Mouse (Mus musculus) liver, embryonic 14.5 days (tissue): ENCODE data around the gene Nutf2-ps1. TPM values are rescaled to one million over a fixed set of nuclear protein-coding genes. Genes with fewer than 3 reads are reported as not detected.

Source experiments
- ATAC-seq: fragments of 200-750 bp; cut with Nextera tagmentation; 2 replicates; pipeline ENCODE4 v1.8.0; 2017; ENCODE audit warnings: moderate number of reproducible peaks, mild to moderate bottlenecking, moderate library complexity; ENCODE audit not compliant: insufficient read depth
- DNase-seq, 3 experiments: peaks; one replicate each; pipeline ENCODE4 v3.0.0-alpha.2; 2012 to 2013; ENCODE audit warnings: low read depth in 3 of 3, low spot score in 3 of 3
- H3K27ac ChIP-seq: fragments of 300-500 bp; sonication (generic); 2 replicates; pipeline ENCODE4 v1.5.1; 2014; ENCODE audit warnings: moderate library complexity, mild to moderate bottlenecking, control low read depth, inconsistent platforms
- H3K27me3 ChIP-seq: fragments of 300-500 bp; sonication (generic); 2 replicates; pipeline ENCODE4 v1.6.1; 2014; ENCODE audit warnings: mild to moderate bottlenecking, low read length, moderate library complexity; ENCODE audit not compliant: control insufficient read depth, insufficient read depth
- H3K36me3 ChIP-seq: fragments of 300-500 bp; sonication (generic); replicated peaks from 2 replicates; pipeline ENCODE4 v1.6.1; 2014; ENCODE audit warnings: low read depth; ENCODE audit not compliant: control insufficient read depth, insufficient read depth
- H3K4me1 ChIP-seq, 2 experiments: fragments of 200-500 bp in 1 of 2; fragments of 300-500 bp in 1 of 2; sonication (generic) in 1 of 2; replicated peaks; 2 replicates each; pipeline ENCODE4 v1.6.1; 2012 to 2014; ENCODE audit warnings: antibody characterized with exemption in 1 of 2, inconsistent platforms in 1 of 2, low read length in 1 of 2; ENCODE audit not compliant: control insufficient read depth in 2 of 2, insufficient read depth in 2 of 2
- H3K4me2 ChIP-seq: fragments of 300-500 bp; sonication (generic); 2 replicates; pipeline ENCODE4 v1.6.1; 2014; ENCODE audit warnings: low read depth, mild to moderate bottlenecking, control low read depth, moderate library complexity
- H3K4me3 ChIP-seq, 2 experiments: fragments of 200-500 bp in 1 of 2; fragments of 300-500 bp in 1 of 2; sonication (generic) in 1 of 2; 2 replicates each; pipeline ENCODE4 v1.5.1; 2012 to 2014; ENCODE audit warnings: low read depth in 2 of 2, low read length in 2 of 2, mild to moderate bottlenecking in 2 of 2, control low read depth in 1 of 2, inconsistent platforms in 1 of 2, moderate library complexity in 1 of 2; ENCODE audit not compliant: insufficient read depth in 1 of 2
- H3K9ac ChIP-seq: fragments of 300-500 bp; sonication (generic); replicated peaks from 2 replicates; pipeline ENCODE4 v1.6.1; 2014; ENCODE audit warnings: mild to moderate bottlenecking, control low read depth, moderate library complexity
- H3K9me3 ChIP-seq: fragments of 300-500 bp; sonication (generic); 2 replicates; pipeline ENCODE4 v1.6.1; 2016; ENCODE audit warnings: low read length, mixed read lengths; ENCODE audit not compliant: control insufficient read depth
- CTCF ChIP-seq: IDR thresholded peaks from 2 replicates; pipeline ENCODE4 v1.5.1; 2016; ENCODE audit warnings: antibody characterized with exemption, low read depth, control low read depth
- EP300 ChIP-seq: IDR thresholded peaks from 2 replicates; pipeline ENCODE4 v1.6.1; 2016; ENCODE audit warnings: antibody characterized with exemption, low read depth
- WGBS: fragments of 180-500 bp; shearing (Covaris S2); extraction: QIAGEN DNeasy Blood & Tissue Kit; methylation state at CpG from one replicate; pipeline ENCODE4 v1.1.7; 2014; ENCODE audit not compliant: insufficient replicate concordance; 5-methylcytosine and 5-hydroxymethylcytosine counted together
- polyA plus RNA-seq, 2 experiments: library from polyadenylated mRNA; depleted of rRNA in 1 of 2; stranded (reverse) in 1 of 2; unstranded in 1 of 2; fragments of >200 nt; fragmentation: Nextera tagmentation in 1 of 2; extraction: Ambion mirVana in 1 of 2; gene quantifications; 2 replicates each; pipeline versions ENCODE4 v1.2.1 to v1.2.3; 2012 to 2014

Gene Nutf2-ps1
- polyA plus RNA-seq, 2 experiments = 45.0 to 167 TPM

DNA sequence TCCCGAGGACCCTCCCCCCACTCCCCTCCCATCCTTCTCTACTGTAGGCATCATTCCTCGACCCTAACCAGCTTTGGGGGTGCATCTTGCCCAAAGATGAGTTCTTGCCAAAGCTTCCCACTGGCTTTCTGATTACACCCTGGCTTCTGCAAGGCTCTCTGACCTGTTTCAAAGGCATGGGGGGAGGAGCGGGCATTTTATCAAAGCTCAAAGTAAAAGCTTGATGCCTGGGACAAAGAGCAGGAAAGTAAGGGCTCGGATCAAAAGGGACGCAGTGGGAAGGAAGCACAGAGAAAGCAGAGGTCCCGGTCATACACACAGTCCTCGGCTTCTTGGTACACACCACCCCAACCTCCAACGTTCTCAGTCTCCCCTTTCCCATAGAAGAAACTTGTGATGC lies 14.7 kb downstream of the Nutf2-ps1 start:
- WGBS = 56% methylated on average over 8 of the region's 8 CpGs
- Histone ChIP-seq H3K4me3 (no peak overlapping the region), H3K4me1 (peaks cover 0 to 19% of the 10 kb centered on the region in 2 experiments; a peak in 3 of 4 replicates), H3K27ac (no peak overlapping the region), H3K9me3 (no peaks in the 10 kb centered on the region), H3K36me3 (no peaks in the 10 kb centered on the region), H3K9ac (no peak overlapping the region), H3K4me2 (no peak overlapping the region), H3K27me3 (no peaks in the 10 kb centered on the region)
- DNase-seq (no peak), ATAC-seq (no peak)
- no peak for TF ChIP-seq CTCF
- no peak for TF ChIP-seq EP300

DNA sequence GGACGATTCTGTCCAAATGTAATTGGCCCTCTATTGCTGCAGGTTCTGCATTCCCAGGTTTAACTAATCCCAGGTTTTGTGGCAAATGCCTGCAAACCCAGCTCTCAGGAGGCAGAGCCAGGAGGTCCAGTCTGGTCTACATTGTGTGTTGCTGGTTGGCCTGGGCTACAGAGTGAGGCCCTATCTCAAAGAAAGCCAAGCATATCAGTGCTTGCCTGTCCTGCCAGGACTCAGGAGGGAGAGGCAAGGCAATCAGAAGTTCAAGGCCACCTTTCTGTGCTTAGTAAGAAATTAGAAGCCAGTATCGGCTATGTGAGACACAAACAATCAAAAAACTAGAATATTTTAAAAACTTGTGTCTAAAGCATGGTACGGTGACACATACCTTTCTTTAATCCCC lies 15.7 kb downstream of the Nutf2-ps1 start:
- DNase-seq = no peak
- TF ChIP-seq CTCF (no peak), EP300 (no peak)
- H3K9me3 ChIP-seq = no peaks in the 10 kb centered on the region
- no peaks in the 10 kb centered on the region for H3K27me3 ChIP-seq
- peaks cover 0 to 16% of the 10 kb centered on the region in 2 experiments; a peak in 3 of 4 replicates for H3K4me1 ChIP-seq
- H3K4me2 ChIP-seq = no peak overlapping the region
- ATAC-seq = no peak
- H3K36me3 ChIP-seq = no peaks in the 10 kb centered on the region
- no peak overlapping the region for H3K27ac ChIP-seq
- H3K4me3 ChIP-seq = no peak overlapping the region
- no peak overlapping the region for H3K9ac ChIP-seq
- 60% methylated on average over 3 of the region's 3 CpGs for WGBS

DNA sequence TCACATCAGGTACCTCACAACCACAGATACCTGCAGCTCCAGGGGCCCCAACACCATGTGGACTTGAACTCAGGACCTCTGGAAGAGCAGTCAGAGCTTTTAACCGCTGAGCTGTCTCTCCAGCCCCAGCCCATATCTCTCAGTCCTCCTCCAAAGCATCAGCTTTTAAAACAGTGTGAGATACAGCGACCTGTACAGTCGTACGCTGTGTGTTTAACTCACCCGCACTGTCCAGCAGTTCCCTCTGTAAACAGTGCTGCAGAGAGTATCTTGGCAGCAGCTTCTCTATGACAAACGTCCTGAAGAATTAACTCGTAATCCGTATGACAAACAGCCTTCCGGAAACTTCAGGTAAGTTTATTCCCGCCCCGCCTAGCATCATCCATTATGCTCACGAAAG lies 16.3 kb downstream of the Nutf2-ps1 start:
- no peak overlapping the region for H3K27ac ChIP-seq
- peaks cover 0 to 16% of the 10 kb centered on the region in 2 experiments; a peak in 3 of 4 replicates for H3K4me1 ChIP-seq
- H3K4me3 ChIP-seq = no peak overlapping the region
- WGBS = 73% methylated on average over 12 of the region's 12 CpGs
- ATAC-seq (no peak), DNase-seq (no peak)
- TF ChIP-seq CTCF (no peak), EP300 (no peak)
- no peaks in the 10 kb centered on the region for H3K36me3 ChIP-seq
- no peak overlapping the region for H3K9ac ChIP-seq
- no peaks in the 10 kb centered on the region for H3K27me3 ChIP-seq
- no peaks in the 10 kb centered on the region for H3K9me3 ChIP-seq
- H3K4me2 ChIP-seq = no peak overlapping the region

- no peaks in the 10 kb centered on the region for H3K9me3 ChIP-seq
- H3K4me1 ChIP-seq = peaks cover 0 to 16% of the 10 kb centered on the region in 2 experiments; a peak in 3 of 4 replicates
- H3K27me3 ChIP-seq = no peaks in the 10 kb centered on the region
- H3K36me3 ChIP-seq = no peaks in the 10 kb centered on the region
- H3K9ac ChIP-seq = no peak overlapping the region
- no peak for TF ChIP-seq EP300
- TF ChIP-seq CTCF = no peak
- H3K27ac ChIP-seq = no peak overlapping the region
- ATAC-seq (no peak), DNase-seq (no peak)
- H3K4me2 ChIP-seq = no peak overlapping the region
- WGBS = 40% methylated on average over 18 of the region's 18 CpGs
- no peak overlapping the region for H3K4me3 ChIP-seq
These were observed 17.1 kb downstream of the Nutf2-ps1 start for GRCm38 (mm10) chr19:53571501-53572428.

DNA sequence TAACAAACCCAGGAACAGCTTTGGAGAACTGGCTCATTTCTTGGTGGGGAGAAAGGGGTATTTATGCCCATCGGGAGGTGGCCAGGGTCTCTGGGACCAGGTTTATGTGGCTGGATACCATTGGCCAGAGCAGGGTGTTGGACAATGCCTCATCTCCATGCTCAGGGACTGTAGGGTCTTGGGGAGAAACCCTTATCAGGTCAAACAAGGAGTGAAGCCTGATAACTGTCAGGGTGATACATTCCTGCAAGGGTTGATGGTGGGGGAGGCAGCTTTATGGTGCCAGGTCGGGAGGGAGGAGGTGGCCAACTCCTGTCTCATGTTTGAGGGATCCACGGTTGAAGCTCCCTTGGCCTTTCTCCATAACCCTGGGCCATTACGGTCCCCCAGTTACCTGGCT lies 17.8 kb downstream of the Nutf2-ps1 start:
- no peak overlapping the region for H3K9ac ChIP-seq
- H3K27ac ChIP-seq = no peak overlapping the region
- H3K9me3 ChIP-seq = no peaks in the 10 kb centered on the region
- TF ChIP-seq EP300 = no peak
- TF ChIP-seq CTCF = no peak
- H3K4me1 ChIP-seq = peaks cover 0 to 16% of the 10 kb centered on the region in 2 experiments; a peak in 3 of 4 replicates
- DNase-seq (no peak), ATAC-seq (no peak)
- H3K27me3 ChIP-seq = no peaks in the 10 kb centered on the region
- H3K36me3 ChIP-seq = no peaks in the 10 kb centered on the region
- 35% methylated on average over 4 of the region's 4 CpGs for WGBS
- H3K4me3 ChIP-seq = no peak overlapping the region
- no peak overlapping the region for H3K4me2 ChIP-seq
